Mouse (Mus musculus): ENCODE data around the gene Zfp260. TPM values are rescaled to one million over a fixed set of nuclear protein-coding genes. Genes with fewer than 3 reads are reported as not detected.

Zfp260 gene
- polyA plus RNA-seq, 1 experiment from 2014 or later, result 87.8 TPM

DNA sequence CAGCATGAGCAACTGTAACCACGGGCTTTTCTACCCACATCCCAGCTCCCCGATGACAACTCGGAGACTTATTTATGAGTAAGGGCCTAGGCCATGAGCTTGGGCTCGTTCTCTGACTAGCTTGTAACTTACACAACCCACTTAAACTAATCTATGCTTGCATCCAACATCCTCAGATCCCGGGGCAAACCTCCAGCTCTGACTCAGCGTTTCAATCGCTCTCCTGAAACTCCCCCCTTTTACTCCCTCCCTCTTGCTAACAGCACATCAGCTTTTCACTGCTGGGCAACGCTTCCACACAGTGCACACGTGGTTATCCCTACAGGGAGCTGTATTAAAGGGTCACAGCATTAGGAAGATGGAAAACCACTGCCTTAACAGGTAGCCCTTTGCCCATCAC lies 8.1 kb upstream of the Zfp260 start:
- Histone ChIP-seq H3K4me3 (ENCODE audit: low read depth, low read length) (no peak overlapping the region), H3K27ac (ENCODE audit: low read depth, low read length) (no peak overlapping the region), H3K4me2 (ENCODE audit: low read depth, low read length) (no peak overlapping the region), H3K4me1 (ENCODE audit: control insufficient read depth, insufficient read depth, low read length) (peaks cover 10% of the 10 kb centered on the region), H3K36me3 (ENCODE audit: control insufficient read depth, insufficient read depth, low read length) (peaks cover 24% of the 10 kb centered on the region), H3K9me3 (ENCODE audit: control insufficient read depth, low read length) (no peaks in the 10 kb centered on the region), H3K9ac (replicated peaks; ENCODE audit: low read depth, low read length) (no peak overlapping the region), H3K27me3 (ENCODE audit: control insufficient read depth, insufficient read depth, low read length) (no peaks in the 10 kb centered on the region)
- ATAC-seq (ENCODE audit: low read depth), result no peak
- 90% methylated on average over 9 of the region's 9 CpGs for WGBS

DNA sequence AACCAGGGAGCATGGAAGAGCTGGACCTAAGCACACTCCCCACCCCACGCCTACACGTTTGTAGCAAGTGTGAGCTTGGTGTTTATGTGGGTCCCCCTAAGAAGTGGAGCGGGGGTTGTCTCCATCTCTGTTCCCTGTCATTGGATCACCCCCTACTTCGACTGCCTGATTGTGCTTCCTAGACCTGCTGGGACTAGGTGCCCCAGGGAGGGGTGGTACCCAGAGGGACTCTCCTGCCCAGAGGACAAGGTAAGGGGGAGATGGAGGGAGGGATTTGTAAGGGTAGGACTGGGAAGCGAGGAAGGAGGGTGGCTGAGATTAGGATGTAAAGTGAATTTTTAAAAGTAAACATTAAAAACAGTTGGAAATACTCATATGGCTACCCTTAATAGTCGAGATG lies 5.2 kb upstream of the Zfp260 start:
- WGBS, result 20% methylated on average over 6 of the region's 6 CpGs
- Histone ChIP-seq H3K36me3 (ENCODE audit: control insufficient read depth, insufficient read depth, low read length) (peaks cover 14% of the 10 kb centered on the region), H3K4me2 (ENCODE audit: low read depth, low read length) (peak overlapping the region; percentile 63), H3K27me3 (ENCODE audit: control insufficient read depth, insufficient read depth, low read length) (no peaks in the 10 kb centered on the region), H3K9me3 (ENCODE audit: control insufficient read depth, low read length) (no peaks in the 10 kb centered on the region), H3K9ac (replicated peaks; ENCODE audit: low read depth, low read length) (peak overlapping the region; percentile 58), H3K4me3 (ENCODE audit: low read depth, low read length) (peak overlapping the region; percentile 45), H3K27ac (ENCODE audit: low read depth, low read length) (no peak overlapping the region), H3K4me1 (ENCODE audit: control insufficient read depth, insufficient read depth, low read length) (peaks cover 12% of the 10 kb centered on the region)
- ATAC-seq (ENCODE audit: low read depth), result peak; percentile 5; the same call in 1 of the 2 replicates

DNA sequence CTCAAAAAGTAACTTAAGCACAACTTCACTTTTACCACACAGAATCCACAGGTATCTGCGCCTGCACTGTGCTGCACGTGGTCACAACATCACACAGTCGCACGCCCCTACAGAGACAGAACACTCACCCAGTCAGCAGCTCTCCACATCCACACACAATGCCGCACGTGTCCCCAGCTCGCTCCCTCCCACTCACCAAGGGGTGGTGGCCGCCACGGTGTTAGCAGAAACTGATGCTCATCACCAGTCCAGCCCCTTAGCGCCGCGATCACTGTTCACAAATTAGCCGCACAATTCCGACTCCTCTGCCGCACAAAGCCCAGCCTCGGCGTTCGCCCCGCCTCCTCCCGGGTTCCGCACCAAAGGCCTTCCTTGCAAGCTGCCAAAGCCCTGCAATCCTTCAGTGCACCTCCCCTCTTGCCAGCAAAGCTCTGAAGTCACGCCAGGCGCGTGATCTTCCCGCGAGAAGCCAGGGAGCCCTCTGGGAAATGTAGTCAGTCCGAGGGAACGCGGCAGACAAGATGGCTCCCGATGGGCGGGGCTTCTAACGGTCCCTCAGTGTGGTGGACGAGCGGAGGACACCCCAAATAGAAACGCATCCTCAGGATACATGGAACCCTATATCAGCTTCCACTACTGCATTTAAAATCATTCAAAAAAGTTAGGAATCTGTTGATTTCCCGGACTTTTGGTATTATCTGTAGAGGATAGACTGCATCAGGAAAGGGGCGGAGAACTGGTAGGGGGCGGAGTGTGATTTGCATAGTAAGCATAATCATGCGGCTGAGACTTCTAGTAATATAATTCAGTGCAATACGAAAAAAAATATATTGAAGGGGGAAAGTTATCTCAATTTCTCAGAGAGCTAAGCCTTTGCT lies 4.2 kb upstream of the Zfp260 start, which contains the start of the genes Gm26920 and Zfp566:
Gm26920 (minus strand) TSS at position 319 of the 878 bp plus-strand sequence.
Zfp566 (minus strand) TSS at position 436 of the 878 bp plus-strand sequence.
- peak within 1 kb of the TSS; percentile 58 for H3K9ac ChIP-seq (replicated peaks; ENCODE audit: low read depth, low read length)
- H3K27ac ChIP-seq (ENCODE audit: low read depth, low read length), result peak within 1 kb of the TSS; percentile 78
- peak within 1 kb of the TSS; percentile 45 for H3K4me3 ChIP-seq (ENCODE audit: low read depth, low read length)
- ATAC-seq (ENCODE audit: low read depth), result peak; percentile 92
- WGBS, result under 1% methylated on average over 40 of the region's 40 CpGs
- H3K27me3 ChIP-seq (ENCODE audit: control insufficient read depth, insufficient read depth, low read length), result no peaks in the 10 kb centered on the region
- H3K4me1 ChIP-seq (ENCODE audit: control insufficient read depth, insufficient read depth, low read length), result peaks cover 12% of the 10 kb centered on the region
- peaks cover 9% of the 10 kb centered on the region for H3K36me3 ChIP-seq (ENCODE audit: control insufficient read depth, insufficient read depth, low read length)
- H3K9me3 ChIP-seq (ENCODE audit: control insufficient read depth, low read length), result no peaks in the 10 kb centered on the region
- H3K4me2 ChIP-seq (ENCODE audit: low read depth, low read length), result peak within 1 kb of the TSS; percentile 63

DNA sequence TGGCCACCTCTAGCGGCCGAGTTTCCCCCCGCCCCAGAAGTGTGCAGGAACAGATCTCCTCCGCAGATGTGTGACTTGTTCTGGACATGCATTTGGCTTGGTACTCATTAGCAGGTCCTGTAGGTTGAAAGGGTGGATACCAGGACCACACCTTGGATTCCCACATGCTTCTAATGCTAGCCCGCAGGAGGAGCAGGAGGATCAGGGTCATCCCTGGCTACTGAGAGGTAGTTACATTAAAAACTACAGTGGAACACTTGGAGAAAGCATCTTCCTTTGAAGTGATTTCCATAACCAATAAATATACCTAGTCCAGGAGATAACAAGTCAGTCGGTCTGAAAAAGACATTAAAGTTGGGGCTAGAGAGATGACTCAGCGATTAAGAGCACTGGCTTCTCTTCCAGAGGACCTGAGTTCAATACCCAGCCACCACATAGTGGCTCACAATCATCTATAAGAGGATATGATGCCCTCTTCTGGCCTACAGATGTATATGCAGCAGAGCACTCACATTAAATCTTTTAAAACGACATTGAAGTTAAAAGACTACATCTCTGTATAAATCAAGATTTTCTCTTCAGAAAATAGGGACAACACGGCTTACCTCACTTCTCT lies 3.5 kb upstream of the Zfp260 start:
- H3K27me3 ChIP-seq (ENCODE audit: control insufficient read depth, insufficient read depth, low read length), result no peaks in the 10 kb centered on the region
- peaks cover 15% of the 10 kb centered on the region for H3K4me1 ChIP-seq (ENCODE audit: control insufficient read depth, insufficient read depth, low read length)
- peak overlapping the region; percentile 45 for H3K4me3 ChIP-seq (ENCODE audit: low read depth, low read length)
- H3K27ac ChIP-seq (ENCODE audit: low read depth, low read length), result peak overlapping the region; percentile 78; the same call in 1 of the 2 replicates
- peak; percentile 3; the same call in 1 of the 2 replicates for ATAC-seq (ENCODE audit: low read depth)
- WGBS, result 12% methylated on average over 9 of the region's 9 CpGs
- H3K9me3 ChIP-seq (ENCODE audit: control insufficient read depth, low read length), result no peaks in the 10 kb centered on the region
- peaks cover 4% of the 10 kb centered on the region; the same call in 1 of the 2 replicates for H3K36me3 ChIP-seq (ENCODE audit: control insufficient read depth, insufficient read depth, low read length)
- peak overlapping the region; percentile 58; the same call in 1 of the 2 replicates for H3K9ac ChIP-seq (replicated peaks; ENCODE audit: low read depth, low read length)
- H3K4me2 ChIP-seq (ENCODE audit: low read depth, low read length), result peak overlapping the region; percentile 63

DNA sequence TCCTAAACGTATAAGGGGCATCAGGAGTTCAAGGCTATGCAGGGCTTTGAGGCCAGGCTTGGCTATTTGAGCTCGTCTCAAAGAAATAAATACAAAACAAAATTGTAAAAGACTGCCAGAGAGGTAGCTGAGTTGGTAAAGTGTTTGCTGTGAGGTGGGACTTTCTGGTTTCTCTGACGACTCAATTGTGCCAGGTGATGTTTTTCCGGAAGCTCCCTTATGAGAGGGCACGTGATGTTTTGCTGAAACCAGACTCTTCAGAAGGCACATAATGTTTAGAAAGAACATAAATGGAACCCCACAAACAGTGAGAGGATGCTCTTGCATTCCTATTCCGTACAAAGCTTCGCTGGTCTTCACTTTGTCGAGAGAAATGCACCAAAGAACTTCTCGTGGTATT lies 1.9 kb upstream of the Zfp260 start:
- Histone ChIP-seq H3K27me3 (ENCODE audit: control insufficient read depth, insufficient read depth, low read length) (no peaks in the 10 kb centered on the region), H3K36me3 (ENCODE audit: control insufficient read depth, insufficient read depth, low read length) (no peaks in the 10 kb centered on the region), H3K9me3 (ENCODE audit: control insufficient read depth, low read length) (no peaks in the 10 kb centered on the region), H3K27ac (ENCODE audit: low read depth, low read length) (no peak overlapping the region), H3K4me1 (ENCODE audit: control insufficient read depth, insufficient read depth, low read length) (peaks cover 20% of the 10 kb centered on the region), H3K4me3 (ENCODE audit: low read depth, low read length) (no peak overlapping the region), H3K4me2 (ENCODE audit: low read depth, low read length) (no peak overlapping the region), H3K9ac (replicated peaks; ENCODE audit: low read depth, low read length) (no peak overlapping the region)
- 83% methylated on average over 9 of the region's 9 CpGs for WGBS
- ATAC-seq (ENCODE audit: low read depth), result no peak

DNA sequence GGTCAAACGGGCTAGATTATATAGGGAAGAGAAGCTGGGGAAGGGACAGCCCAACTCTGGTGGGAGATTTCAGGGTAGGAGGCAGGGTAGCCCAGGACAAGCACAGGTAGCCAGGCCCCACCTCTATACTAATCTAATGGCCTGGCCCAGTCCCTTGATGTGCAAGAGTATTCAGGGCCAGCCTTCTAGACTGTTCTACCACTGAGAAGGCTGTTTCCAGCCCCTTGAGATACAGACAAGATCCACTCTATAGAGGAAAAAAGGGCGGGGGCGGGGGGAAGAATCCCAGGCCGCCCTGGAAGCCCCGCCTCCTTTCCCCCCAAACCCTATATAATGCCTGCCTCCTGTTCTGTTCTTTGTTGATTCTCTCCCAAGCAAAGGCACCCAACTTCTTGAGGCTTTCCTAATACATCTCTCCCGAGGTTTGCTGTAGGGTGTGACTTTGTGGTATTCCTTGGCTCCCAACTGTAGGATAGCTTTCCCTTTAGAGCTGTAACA lies 610 bp upstream of the Zfp260 start:
- Histone ChIP-seq H3K4me3 (ENCODE audit: low read depth, low read length) (peak overlapping the region; percentile 59; the same call in 1 of the 2 replicates), H3K36me3 (ENCODE audit: control insufficient read depth, insufficient read depth, low read length) (no peaks in the 10 kb centered on the region), H3K9me3 (ENCODE audit: control insufficient read depth, low read length) (no peaks in the 10 kb centered on the region), H3K4me1 (ENCODE audit: control insufficient read depth, insufficient read depth, low read length) (peaks cover 16% of the 10 kb centered on the region), H3K4me2 (ENCODE audit: low read depth, low read length) (peak overlapping the region; percentile 77; the same call in 1 of the 2 replicates), H3K27me3 (ENCODE audit: control insufficient read depth, insufficient read depth, low read length) (no peaks in the 10 kb centered on the region), H3K9ac (replicated peaks; ENCODE audit: low read depth, low read length) (no peak overlapping the region), H3K27ac (ENCODE audit: low read depth, low read length) (peak overlapping the region; percentile 96)
- WGBS, result 74% methylated on average over 6 of the region's 6 CpGs
- ATAC-seq (ENCODE audit: low read depth), result no peak

DNA sequence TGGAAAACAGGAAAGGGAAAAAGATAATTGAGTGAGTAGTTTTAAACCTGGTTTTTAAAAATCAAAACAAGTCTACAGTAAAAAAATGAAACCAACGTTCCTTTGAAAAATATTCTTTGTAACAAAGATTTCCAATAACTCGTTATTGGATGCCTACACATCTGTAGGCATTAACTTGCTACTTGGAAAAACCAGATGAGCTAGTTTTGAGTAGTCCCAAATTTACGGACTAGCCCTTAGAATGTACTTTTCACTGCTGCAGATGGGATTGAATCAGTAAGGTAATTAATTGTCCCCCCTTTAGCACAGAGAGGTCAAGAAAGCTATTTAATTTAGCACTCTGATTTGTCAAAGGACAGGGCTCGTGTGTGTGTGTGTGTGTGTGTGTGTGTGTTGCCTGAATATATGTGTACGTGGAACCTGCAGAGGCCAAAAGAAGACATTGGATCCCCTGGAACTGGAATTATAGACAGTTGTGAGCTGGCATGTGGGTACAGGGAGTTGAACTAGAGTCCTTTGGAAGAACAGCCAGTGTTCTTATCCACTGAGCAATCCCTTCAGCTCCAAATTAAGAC lies 1.1 kb downstream of the Zfp260 start:
- Histone ChIP-seq H3K9me3 (ENCODE audit: control insufficient read depth, low read length) (no peaks in the 10 kb centered on the region), H3K27me3 (ENCODE audit: control insufficient read depth, insufficient read depth, low read length) (no peaks in the 10 kb centered on the region), H3K36me3 (ENCODE audit: control insufficient read depth, insufficient read depth, low read length) (peaks cover 14% of the 10 kb centered on the region; the same call in 1 of the 2 replicates), H3K4me2 (ENCODE audit: low read depth, low read length) (peak overlapping the region; percentile 77), H3K4me3 (ENCODE audit: low read depth, low read length) (peak overlapping the region; percentile 59), H3K27ac (ENCODE audit: low read depth, low read length) (no peak overlapping the region), H3K9ac (replicated peaks; ENCODE audit: low read depth, low read length) (peak overlapping the region; percentile 74; the same call in 1 of the 2 replicates), H3K4me1 (ENCODE audit: control insufficient read depth, insufficient read depth, low read length) (peaks cover 10% of the 10 kb centered on the region; the same call in 1 of the 2 replicates)
- ATAC-seq (ENCODE audit: low read depth), result no peak
- WGBS, result 2% methylated on average over 5 of the region's 5 CpGs

DNA sequence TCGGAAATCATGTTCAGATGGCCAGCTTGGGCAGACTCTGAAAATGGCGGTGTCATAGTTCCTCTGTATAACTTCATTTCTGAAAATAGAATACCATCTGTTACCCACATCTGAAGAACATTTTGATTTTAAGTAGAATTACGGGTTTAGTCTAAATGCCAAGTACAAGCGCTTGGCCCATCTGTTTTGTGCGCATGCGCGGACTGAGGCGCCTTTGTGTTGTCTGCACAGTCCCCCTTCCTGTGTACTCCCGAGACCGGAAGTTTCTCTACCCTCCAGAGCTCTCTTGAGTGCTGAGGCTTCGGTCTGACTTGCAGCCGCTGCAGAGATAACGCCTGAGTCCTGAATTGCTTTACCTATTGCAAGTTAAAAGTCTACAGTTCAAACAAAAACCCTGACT lies 4.7 kb downstream of the Zfp260 start:
- WGBS, result 95% methylated on average over 13 of the region's 13 CpGs
- Histone ChIP-seq H3K4me3 (ENCODE audit: low read depth, low read length) (no peak overlapping the region), H3K27me3 (ENCODE audit: control insufficient read depth, insufficient read depth, low read length) (no peaks in the 10 kb centered on the region), H3K9me3 (ENCODE audit: control insufficient read depth, low read length) (no peaks in the 10 kb centered on the region; the same call in 1 of the 2 replicates), H3K9ac (replicated peaks; ENCODE audit: low read depth, low read length) (no peak overlapping the region), H3K36me3 (ENCODE audit: control insufficient read depth, insufficient read depth, low read length) (peaks cover 37% of the 10 kb centered on the region), H3K27ac (ENCODE audit: low read depth, low read length) (no peak overlapping the region), H3K4me2 (ENCODE audit: low read depth, low read length) (no peak overlapping the region), H3K4me1 (ENCODE audit: control insufficient read depth, insufficient read depth, low read length) (peaks cover 8% of the 10 kb centered on the region; the same call in 1 of the 2 replicates)
- no peak for ATAC-seq (ENCODE audit: low read depth)

All from neural tube, embryonic 14.5 days (tissue).